Mouse (Mus musculus): ENCODE measurements around the gene Mcrs1.
"Not testable (repeated sequence)": the region's sequence is repeated elsewhere in the genome, so short reads cannot be mapped to it uniquely, and the experiment has no call there.

Gene Mcrs1

DNA sequence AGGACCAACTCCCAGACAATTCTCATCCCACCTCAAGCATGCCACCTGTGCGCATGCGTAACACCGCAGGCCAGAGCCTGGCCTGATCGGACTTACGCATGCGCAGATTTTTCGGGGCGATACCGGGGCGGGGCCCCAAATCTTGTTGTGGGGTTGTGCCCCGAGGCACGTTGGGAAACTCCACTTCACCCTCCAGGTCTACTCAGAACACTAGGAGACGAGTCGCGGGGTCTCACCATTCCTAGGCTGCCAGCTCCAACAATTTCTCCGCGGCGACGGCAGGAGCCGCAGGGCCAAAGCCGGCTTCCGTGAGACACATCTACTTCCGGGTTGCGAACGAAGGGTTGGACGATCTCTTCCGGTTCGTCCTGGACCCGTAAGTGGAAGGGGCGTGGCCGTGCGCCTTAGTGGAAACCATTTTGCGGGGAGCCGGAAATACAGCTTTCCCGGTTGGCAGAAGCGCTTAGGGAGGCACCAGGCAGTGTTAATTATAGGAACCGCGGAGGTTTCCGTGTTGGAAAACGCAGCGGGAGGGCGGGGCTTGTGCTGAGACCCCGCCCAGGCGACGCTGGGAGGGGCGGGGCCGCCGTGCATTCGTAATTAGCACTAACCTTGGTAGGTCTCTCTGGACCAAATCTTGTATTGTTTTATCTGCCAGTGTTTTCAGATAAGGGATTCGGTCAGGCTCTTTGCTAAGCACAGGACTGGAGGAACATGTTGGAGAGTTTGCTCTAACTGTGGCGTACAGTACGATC, at the start of gene Mcrs1:
Gene Mcrs1 (minus strand): TSS at position 336 of the 755 bp plus-strand sequence.
- DNase-seq (ENCODE audit: low read depth, low spot score) = peak; percentile 99

- DNase-seq (ENCODE audit: low read depth, low spot score) = peak; percentile 18
Observed at GRCm38 (mm10) chr15:99296213-99296612, 44.5 kb upstream of the Mcrs1 start.

- DNase-seq (ENCODE audit: low read depth, low spot score) = no peak
Observed at GRCm38 (mm10) chr15:99295484-99295981, 43.8 kb upstream of the Mcrs1 start, which contains the start of gene Fam186b. Fam186b (minus strand) TSS chr15:99295888.

DNA sequence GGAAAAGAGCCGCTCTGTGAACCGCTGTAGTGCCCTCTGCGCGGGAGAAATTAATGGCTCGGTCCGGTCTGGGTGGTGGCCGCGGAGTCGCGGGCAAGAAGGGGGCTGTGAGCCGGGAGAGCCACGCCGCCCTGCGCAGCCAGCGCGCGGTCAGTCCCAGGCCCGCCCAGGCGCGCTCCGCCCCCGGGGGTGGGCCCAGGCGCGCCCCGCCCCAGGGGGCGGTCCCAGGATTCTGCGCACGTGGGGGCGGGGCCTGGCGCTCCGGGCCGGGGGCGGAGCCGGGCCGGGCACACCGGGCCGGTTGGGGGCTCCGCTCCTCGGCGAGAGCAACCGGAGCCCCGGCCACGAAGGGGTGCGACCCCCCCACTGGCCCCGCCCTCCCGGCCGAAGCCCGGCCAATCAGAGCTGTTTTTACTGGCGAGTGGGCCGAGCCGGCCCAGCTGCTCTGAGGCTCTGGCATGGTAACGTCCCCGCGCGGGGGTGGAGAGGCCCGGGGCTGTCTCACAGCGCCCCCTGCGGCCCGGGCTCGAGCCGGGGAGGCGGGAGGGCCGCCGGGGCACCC, 43.1 kb upstream of the Mcrs1 start, which contains the start of gene Prpf40b:
Gene Prpf40b (plus strand): TSS at position 275 of the 562 bp plus-strand sequence.
- DNase-seq (ENCODE audit: low read depth, low spot score) = peak; percentile 90

GRCm38 (mm10) chr15:99294287-99294686, 42.5 kb upstream of the Mcrs1 start:
- DNase-seq (ENCODE audit: low read depth, low spot score) = peak; percentile 78

GRCm38 (mm10) chr15:99290586-99290985, 38.8 kb upstream of the Mcrs1 start:
- no peak for DNase-seq (ENCODE audit: low read depth, low spot score)

DNA sequence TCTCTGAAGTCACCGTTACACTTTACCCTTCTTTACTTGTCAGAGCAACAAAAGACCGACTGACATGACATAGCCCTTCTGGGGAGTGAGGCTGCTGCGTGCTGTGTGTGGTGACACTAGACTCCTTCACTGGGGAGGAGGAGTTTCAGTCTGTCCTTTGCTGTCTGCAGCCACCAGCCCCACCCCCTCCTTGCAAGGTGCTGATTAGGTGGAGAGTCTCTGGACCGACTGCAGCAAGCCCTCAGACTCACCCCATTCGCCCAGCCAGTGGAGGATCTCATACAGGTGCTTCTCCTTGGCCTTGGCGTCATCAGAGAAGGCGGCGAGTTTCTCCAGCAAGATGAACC, 33.4 kb upstream of the Mcrs1 start:
- no peak for DNase-seq (ENCODE audit: low read depth, low spot score)

DNA sequence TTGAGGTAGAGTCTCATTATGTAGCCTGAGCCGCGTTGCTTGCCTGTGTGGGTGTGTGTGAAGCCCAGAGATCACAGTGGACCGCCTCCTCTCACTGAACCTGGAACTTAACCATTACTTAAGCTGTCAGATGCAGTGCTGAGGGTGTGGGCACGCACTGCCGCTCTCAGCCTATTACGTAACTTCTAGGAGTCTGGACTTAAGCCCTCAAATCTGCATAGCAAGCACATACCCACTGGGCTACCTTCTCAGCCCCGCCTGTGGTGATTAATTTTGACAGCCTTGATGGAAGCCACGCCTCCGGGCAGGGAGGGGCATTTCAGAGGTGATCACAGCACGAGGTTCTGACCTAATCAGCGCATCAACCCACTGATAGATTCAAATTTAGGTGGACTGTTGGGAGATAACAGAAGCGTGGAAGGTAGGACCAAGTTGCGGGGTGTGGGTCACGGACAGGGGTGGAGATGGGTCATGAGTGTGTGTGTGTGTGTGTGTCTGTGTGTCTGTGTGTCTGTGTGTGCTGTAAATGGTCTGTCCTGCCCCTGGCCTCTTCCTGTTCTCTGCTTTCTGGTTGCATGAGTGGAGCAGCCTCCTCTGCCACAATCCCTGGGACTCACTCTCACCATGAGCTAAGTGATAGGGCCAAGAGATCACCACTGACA, 32.9 kb upstream of the Mcrs1 start:
- peak; percentile 75 for DNase-seq (ENCODE audit: low read depth, low spot score)

DNA sequence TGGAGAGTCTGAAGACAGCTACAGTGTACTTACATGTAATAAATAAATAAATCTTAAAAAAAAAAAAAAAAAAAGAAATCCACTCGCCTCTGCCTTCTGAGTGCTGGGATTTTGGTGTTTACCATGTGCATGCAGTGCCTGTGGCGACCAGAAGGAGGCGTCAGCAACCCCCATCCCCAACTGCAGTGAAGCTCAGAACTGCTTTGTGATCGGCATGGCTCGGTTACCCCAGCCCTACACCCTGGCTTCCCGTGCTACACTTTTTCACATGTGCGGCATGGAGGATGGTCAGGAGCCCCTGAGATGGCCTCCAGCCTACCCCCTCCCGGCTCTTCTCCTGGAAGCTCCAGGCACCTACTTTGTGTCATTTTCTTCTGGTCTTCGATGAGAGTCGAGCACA, 31.7 kb upstream of the Mcrs1 start:
- DNase-seq (ENCODE audit: low read depth, low spot score) = peak; percentile 52

- DNase-seq (ENCODE audit: low read depth, low spot score) = no peak
Observed at GRCm38 (mm10) chr15:99278271-99278670, 26.5 kb upstream of the Mcrs1 start.

- no peak for DNase-seq (ENCODE audit: low read depth, low spot score)
Observed at GRCm38 (mm10) chr15:99276095-99276494, 24.3 kb upstream of the Mcrs1 start.

DNA sequence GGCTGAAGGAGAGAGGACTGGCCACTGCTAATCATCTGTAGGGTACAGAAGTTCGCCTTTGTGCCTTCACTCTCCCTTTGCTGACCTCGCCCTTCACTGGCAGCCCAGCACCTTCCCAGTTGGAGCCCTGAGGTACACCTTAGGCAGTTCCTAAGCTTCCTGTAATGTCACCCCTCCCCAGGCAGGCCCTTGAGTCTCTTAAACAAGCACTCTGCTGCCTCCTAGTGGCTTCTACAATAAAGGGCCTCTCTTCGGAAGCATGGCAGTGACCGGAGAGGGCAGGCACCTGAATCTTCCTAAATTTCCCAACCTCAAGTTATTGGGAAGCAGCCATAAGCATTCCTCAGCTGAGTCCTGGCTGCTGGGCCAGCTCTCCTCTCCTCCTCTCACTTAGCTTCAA, 13.9 kb upstream of the Mcrs1 start:
- DNase-seq (ENCODE audit: low read depth, low spot score) = peak; percentile 81

DNA sequence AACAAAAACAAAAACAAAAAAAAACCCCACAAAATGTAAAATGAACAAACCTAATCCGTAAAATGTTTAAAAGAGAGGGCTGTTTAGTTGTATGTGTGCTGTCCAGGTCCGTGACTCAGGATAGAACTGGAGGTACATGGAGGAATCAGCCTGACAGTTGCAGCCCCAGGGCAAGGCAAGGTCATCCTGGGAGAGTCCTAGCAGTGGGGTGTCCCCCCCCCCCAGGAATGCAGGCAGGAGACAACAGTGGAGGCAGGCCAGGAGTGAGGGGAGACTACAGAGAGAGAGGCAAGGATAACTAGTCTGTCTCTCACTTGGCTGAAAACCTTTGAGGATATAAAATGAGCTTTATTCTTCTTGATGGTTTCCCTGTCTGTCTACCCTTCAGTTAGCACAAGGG, 12.6 kb upstream of the Mcrs1 start:
- no peak for DNase-seq (ENCODE audit: low read depth, low spot score)

DNA sequence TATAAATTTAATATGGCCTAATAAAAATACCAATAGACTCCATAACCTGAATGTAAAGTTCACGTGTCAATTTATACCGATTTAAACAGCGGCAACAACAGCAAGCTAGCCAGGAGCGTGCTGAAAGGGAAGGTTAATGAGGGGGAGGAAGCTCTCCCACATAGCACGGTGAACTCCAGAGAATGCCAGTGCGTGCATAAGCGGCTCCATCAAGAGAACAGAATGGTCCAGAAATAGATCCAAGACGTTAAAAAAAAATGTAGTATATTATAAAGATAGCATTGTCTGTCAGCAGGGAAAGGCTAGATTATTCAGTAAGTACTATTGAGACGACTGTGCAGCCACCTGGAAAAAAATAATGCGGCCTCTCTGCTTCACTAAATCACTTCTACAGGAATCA, 10.9 kb upstream of the Mcrs1 start:
- DNase-seq (ENCODE audit: low read depth, low spot score) = no peak

- DNase-seq (ENCODE audit: low read depth, low spot score) = peak; percentile 88
Observed at GRCm38 (mm10) chr15:99259730-99260252, 8.0 kb upstream of the Mcrs1 start.

DNA sequence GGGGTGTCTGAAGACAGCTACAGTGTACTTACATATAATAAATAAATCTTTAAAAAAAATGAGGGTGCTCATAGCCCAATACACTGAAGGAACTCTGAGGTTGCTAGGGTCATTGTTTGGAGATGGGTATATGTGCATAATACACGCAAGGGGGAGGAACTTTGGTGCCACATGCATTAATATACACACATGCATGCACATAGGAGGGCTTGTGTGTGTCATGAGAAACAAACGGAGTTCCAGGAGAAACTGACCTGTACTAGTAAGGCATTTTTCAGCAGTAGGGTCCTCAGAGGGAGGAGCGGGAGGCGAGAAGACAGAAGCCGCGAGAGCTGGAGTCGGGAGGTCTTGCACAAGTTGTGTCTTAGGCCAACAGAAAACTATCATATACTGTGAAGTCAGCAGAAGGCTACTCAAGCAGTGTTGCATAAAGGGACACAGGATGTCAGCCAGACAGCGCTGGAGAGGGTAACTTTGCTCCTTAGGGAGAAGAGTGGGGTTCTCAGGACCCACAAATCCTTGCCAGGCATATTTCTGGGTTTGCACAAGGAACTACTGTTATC, 7.5 kb upstream of the Mcrs1 start:
- no peak for DNase-seq (ENCODE audit: low read depth, low spot score)

DNA sequence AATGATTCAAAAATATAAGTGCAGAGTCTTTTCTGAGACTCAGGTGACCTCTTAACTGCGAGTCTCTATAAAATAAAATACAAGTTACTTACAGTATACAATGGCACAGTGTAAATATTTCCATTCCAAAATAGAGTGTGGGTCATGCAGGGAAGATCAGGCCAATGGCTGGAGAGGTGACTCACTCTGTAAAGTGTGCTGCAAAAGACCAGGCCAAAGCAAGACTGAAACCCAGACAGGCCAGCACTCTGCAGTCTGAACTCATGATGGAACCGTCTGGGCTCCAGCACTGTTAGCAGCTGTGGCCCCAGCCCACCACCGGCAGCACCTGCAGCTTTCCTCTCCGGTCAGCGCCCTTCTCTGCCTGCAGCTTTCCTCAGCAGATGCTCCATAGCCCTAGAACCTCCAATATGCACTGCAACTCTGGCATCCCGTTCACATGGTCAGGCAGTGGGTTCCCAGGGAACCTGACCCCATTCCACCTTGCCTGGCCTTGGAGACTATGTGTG, 3.5 kb upstream of the Mcrs1 start:
- DNase-seq (ENCODE audit: low read depth, low spot score) = no peak

GRCm38 (mm10) chr15:99254477-99255005, 2.8 kb upstream of the Mcrs1 start:
- DNase-seq (ENCODE audit: low read depth, low spot score) = no peak

DNA sequence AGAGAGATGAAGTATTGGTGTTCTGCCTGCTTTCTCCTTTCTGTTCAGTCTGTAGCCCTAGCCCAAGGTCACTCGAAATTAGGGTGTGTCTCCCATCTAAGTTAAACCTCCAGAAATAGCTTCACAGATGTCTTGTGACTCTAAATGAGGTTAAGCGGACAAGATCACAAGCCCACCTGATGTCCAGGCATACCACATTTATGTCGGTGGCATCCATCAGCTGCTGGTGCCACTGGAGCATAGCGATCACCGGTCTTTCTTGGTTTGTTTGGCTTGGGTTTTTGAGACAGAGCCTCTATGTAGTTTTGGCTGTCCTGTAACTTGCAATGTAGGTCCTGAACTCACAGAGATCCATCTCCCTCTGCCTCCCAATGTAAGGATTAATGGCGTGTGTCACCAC, 2.0 kb upstream of the Mcrs1 start:
- no peak for DNase-seq (ENCODE audit: low read depth, low spot score)

DNA sequence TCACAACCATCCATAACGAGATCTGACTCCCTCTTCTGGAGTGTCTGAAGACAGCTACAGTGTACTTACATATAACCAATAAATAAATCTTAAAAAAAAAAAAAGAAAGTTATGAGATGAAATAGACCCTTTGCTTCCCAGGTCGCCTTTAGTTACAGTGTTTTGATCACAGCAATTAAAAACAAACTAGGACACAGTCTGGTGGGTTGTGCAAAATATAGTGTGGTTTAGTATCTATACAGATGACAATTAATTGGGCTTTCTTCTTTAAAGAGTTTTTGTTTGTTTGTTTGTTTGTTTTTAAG, 1.4 kb upstream of the Mcrs1 start:
- not testable (repeated sequence) for DNase-seq (ENCODE audit: low read depth, low spot score)

DNA sequence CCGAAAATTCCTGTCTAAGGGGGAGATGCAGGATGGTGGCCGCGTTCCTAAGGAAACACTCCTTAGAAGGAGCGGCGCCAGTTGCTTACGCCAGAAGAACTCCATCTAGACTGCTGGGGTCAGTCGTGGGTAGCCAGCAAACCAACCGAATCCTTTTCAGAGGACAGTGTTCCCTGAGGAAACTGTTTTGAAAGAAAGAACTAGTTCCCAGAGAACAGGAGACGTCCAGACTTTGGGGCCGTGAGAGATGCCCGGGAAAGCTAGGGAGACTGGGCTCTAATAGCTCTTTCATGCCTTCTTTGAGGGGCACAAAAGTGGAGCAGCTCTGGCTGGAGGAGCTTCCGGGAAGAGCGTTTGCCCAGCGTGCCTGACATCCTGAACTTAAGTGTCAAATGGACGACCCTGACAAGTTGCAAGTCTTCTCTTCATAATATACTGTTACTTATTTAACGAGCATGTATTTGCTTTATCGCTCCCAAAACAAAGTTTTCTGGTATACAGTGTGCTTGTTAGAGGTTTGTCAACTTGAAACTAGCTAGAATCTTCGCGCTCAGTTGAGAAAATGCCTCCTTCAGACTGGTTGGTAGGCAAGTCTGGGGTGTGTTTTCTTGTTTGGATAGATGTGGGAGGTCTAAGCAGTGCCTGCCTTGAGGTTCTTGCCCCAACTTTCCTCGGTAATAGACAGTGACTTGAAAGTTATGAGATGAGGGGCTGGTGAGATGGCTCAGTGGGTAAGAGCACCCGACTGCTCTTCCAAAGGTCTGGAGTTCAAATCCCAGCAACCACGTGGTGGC, 817 bp upstream of the Mcrs1 start:
- DNase-seq (ENCODE audit: low read depth, low spot score) = peak; percentile 61

All from A20 (cell line).